Mouse (Mus musculus): ENCODE measurements around the gene Ptk7. TPM values are rescaled to one million over a fixed set of nuclear protein-coding genes. Genes with fewer than 3 reads are reported as not detected.

Ptk7 gene
- total and polyA plus RNA-seq, 2 experiments from 2014 or later: 17.2 to 57.9 TPM

GRCm38 (mm10) chr17:46647279-46647678 lies 18.0 kb upstream of the Ptk7 start:
- ATAC-seq (ENCODE audit: insufficient read depth, low read depth) (no peak), DNase-seq (ENCODE audit: low spot score) (no peak)
- 90% methylated on average over 7 of the region's 7 CpGs for WGBS
- H3K9ac ChIP-seq (replicated peaks; ENCODE audit: low read depth, low read length): no peak overlapping the region
- H3K4me1 ChIP-seq (ENCODE audit: control insufficient read depth, insufficient read depth): peaks cover 29% of the 10 kb centered on the region
- TF ChIP-seq EP300 (IDR thresholded peaks at IDR 0.05; ENCODE audit: low read depth) (no peak), CTCF (IDR thresholded peaks at IDR 0.05; ENCODE audit: low read depth) (no peak)
- no peaks in the 10 kb centered on the region for H3K27me3 ChIP-seq (ENCODE audit: control insufficient read depth, insufficient read depth, low read length)
- H3K36me3 ChIP-seq (replicated peaks; ENCODE audit: control insufficient read depth, insufficient read depth, low read length): peaks cover 19% of the 10 kb centered on the region
- no peaks in the 10 kb centered on the region for H3K9me3 ChIP-seq (replicated peaks; ENCODE audit: control insufficient read depth, low read length)
- no peak overlapping the region for H3K4me2 ChIP-seq (ENCODE audit: low read depth, low read length)
- H3K4me3 ChIP-seq (ENCODE audit: low read depth, low read length): no peak overlapping the region
- no peak overlapping the region for H3K27ac ChIP-seq (ENCODE audit: low read depth)

- peak; percentile 2; the same call in 1 of the 2 replicates for ATAC-seq (ENCODE audit: insufficient read depth, low read depth)
Measured at GRCm38 (mm10) chr17:46646322-46646662, 17.0 kb upstream of the Ptk7 start.

GRCm38 (mm10) chr17:46645561-46646321 lies 16.4 kb upstream of the Ptk7 start, which contains the start of the genes Klc4 and Mrpl2:
TSS of gene Klc4 (minus strand) at chr17:46646022.
TSS of gene Mrpl2 (plus strand) at chr17:46646229.
- TF ChIP-seq CTCF (IDR thresholded peaks at IDR 0.05; ENCODE audit: low read depth): no peak
- peak; percentile 76 for TF ChIP-seq EP300 (IDR thresholded peaks at IDR 0.05; ENCODE audit: low read depth)
- Histone ChIP-seq H3K27ac (ENCODE audit: low read depth) (peak within 1 kb of the TSS; percentile 86), H3K9me3 (replicated peaks; ENCODE audit: control insufficient read depth, low read length) (no peaks in the 10 kb centered on the region), H3K9ac (replicated peaks; ENCODE audit: low read depth, low read length) (peak within 1 kb of the TSS; percentile 91), H3K27me3 (ENCODE audit: control insufficient read depth, insufficient read depth, low read length) (no peaks in the 10 kb centered on the region), H3K4me1 (ENCODE audit: control insufficient read depth, insufficient read depth) (peaks cover 13% of the 10 kb centered on the region), H3K36me3 (replicated peaks; ENCODE audit: control insufficient read depth, insufficient read depth, low read length) (peaks cover 32% of the 10 kb centered on the region), H3K4me3 (ENCODE audit: low read depth, low read length) (peak within 1 kb of the TSS; percentile 95), H3K4me2 (ENCODE audit: low read depth, low read length) (peak within 1 kb of the TSS; percentile 93)
- peak; percentile 80 for ATAC-seq (ENCODE audit: insufficient read depth, low read depth)
- DNase-seq (ENCODE audit: low spot score): peak; percentile 96
- under 1% methylated on average over 50 of the region's 53 CpGs for WGBS

More at GRCm38 (mm10) chr17:46646322-46646662, 17.0 kb upstream of the Ptk7 start:
- under 1% methylated on average over 17 of the region's 19 CpGs for WGBS
- no peak for DNase-seq (ENCODE audit: low spot score)
- H3K27ac ChIP-seq (ENCODE audit: low read depth): peak overlapping the region; percentile 86
- peak overlapping the region; percentile 95 for H3K4me3 ChIP-seq (ENCODE audit: low read depth, low read length)
- H3K36me3 ChIP-seq (replicated peaks; ENCODE audit: control insufficient read depth, insufficient read depth, low read length): peaks cover 27% of the 10 kb centered on the region
- peaks cover 19% of the 10 kb centered on the region for H3K4me1 ChIP-seq (ENCODE audit: control insufficient read depth, insufficient read depth)
- peak overlapping the region; percentile 78 for H3K4me2 ChIP-seq (ENCODE audit: low read depth, low read length)
- no peaks in the 10 kb centered on the region for H3K9me3 ChIP-seq (replicated peaks; ENCODE audit: control insufficient read depth, low read length)
- TF ChIP-seq CTCF (IDR thresholded peaks at IDR 0.05; ENCODE audit: low read depth): no peak
- TF ChIP-seq EP300 (IDR thresholded peaks at IDR 0.05; ENCODE audit: low read depth): no peak
- no peaks in the 10 kb centered on the region for H3K27me3 ChIP-seq (ENCODE audit: control insufficient read depth, insufficient read depth, low read length)
- peak overlapping the region; percentile 91 for H3K9ac ChIP-seq (replicated peaks; ENCODE audit: low read depth, low read length)

GRCm38 (mm10) chr17:46644916-46645475 lies 15.7 kb upstream of the Ptk7 start:
- peak overlapping the region; percentile 95 for H3K4me3 ChIP-seq (ENCODE audit: low read depth, low read length)
- peaks cover 13% of the 10 kb centered on the region for H3K4me1 ChIP-seq (ENCODE audit: control insufficient read depth, insufficient read depth)
- peak overlapping the region; percentile 71 for H3K27ac ChIP-seq (ENCODE audit: low read depth)
- peak overlapping the region; percentile 93 for H3K4me2 ChIP-seq (ENCODE audit: low read depth, low read length)
- H3K9ac ChIP-seq (replicated peaks; ENCODE audit: low read depth, low read length): peak overlapping the region; percentile 71
- peaks cover 40% of the 10 kb centered on the region for H3K36me3 ChIP-seq (replicated peaks; ENCODE audit: control insufficient read depth, insufficient read depth, low read length)
- no peak for TF ChIP-seq CTCF (IDR thresholded peaks at IDR 0.05; ENCODE audit: low read depth)
- no peak for TF ChIP-seq EP300 (IDR thresholded peaks at IDR 0.05; ENCODE audit: low read depth)
- no peaks in the 10 kb centered on the region for H3K9me3 ChIP-seq (replicated peaks; ENCODE audit: control insufficient read depth, low read length)
- no peak for ATAC-seq (ENCODE audit: insufficient read depth, low read depth)
- DNase-seq (ENCODE audit: low spot score): no peak
- H3K27me3 ChIP-seq (ENCODE audit: control insufficient read depth, insufficient read depth, low read length): no peaks in the 10 kb centered on the region
- 8% methylated on average over 10 of the region's 11 CpGs for WGBS

GRCm38 (mm10) chr17:46644152-46644805 lies 15.0 kb upstream of the Ptk7 start:
- no peaks in the 10 kb centered on the region for H3K27me3 ChIP-seq (ENCODE audit: control insufficient read depth, insufficient read depth, low read length)
- H3K36me3 ChIP-seq (replicated peaks; ENCODE audit: control insufficient read depth, insufficient read depth, low read length): peaks cover 47% of the 10 kb centered on the region
- no peak for ATAC-seq (ENCODE audit: insufficient read depth, low read depth)
- peak overlapping the region; percentile 93 for H3K4me2 ChIP-seq (ENCODE audit: low read depth, low read length)
- H3K9ac ChIP-seq (replicated peaks; ENCODE audit: low read depth, low read length): 0 out of 2 replicates have a peak overlapping the region, but pooled peaks have one; percentile 71
- TF ChIP-seq EP300 (IDR thresholded peaks at IDR 0.05; ENCODE audit: low read depth) (no peak), CTCF (IDR thresholded peaks at IDR 0.05; ENCODE audit: low read depth) (no peak)
- peaks cover 13% of the 10 kb centered on the region for H3K4me1 ChIP-seq (ENCODE audit: control insufficient read depth, insufficient read depth)
- no peaks in the 10 kb centered on the region for H3K9me3 ChIP-seq (replicated peaks; ENCODE audit: control insufficient read depth, low read length)
- no peak for DNase-seq (ENCODE audit: low spot score)
- H3K4me3 ChIP-seq (ENCODE audit: low read depth, low read length): peak overlapping the region; percentile 95; the same call in 1 of the 2 replicates
- 0 out of 2 replicates have a peak overlapping the region, but pooled peaks have one; percentile 28 for H3K27ac ChIP-seq (ENCODE audit: low read depth)
- 85% methylated on average over 12 of the region's 12 CpGs for WGBS

All from heart, postnatal 0 days (tissue).